Mouse (Mus musculus) MEL (cell line): Measurements from ENCODE around the gene Bcl7a. TPM values are rescaled to one million over a fixed set of nuclear protein-coding genes. Genes with fewer than 3 reads are reported as not detected.

Source experiments
- DNase-seq: peaks from one replicate; pipeline ENCODE4 v3.0.0; 2011; ENCODE audit warnings: low read depth, low spot score
- H3K27ac ChIP-seq: 2 replicates; pipeline ENCODE4 v1.5.1; 2012; ENCODE audit warnings: low read depth, mild to moderate bottlenecking, control low read depth, low read length, moderate library complexity; ENCODE audit not compliant: control insufficient read depth
- H3K27me3 ChIP-seq, 2 experiments: fragments of 150-350 bp in 1 of 2; sonication (generic) in 1 of 2; 2 replicates each; pipeline ENCODE4 v1.6.1; 2012; ENCODE audit warnings: low read length in 2 of 2, mild to moderate bottlenecking in 2 of 2, improper control_type of control experiment in 1 of 2, moderate library complexity in 1 of 2; ENCODE audit not compliant: insufficient read depth in 2 of 2, control insufficient read depth in 1 of 2
- H3K36me3 ChIP-seq, 2 experiments: 2 replicates each; pipeline ENCODE4 v1.6.1; 2012 to 2014; ENCODE audit warnings: low read length in 2 of 2, improper control_type of control experiment in 1 of 2, inconsistent platforms in 1 of 2, mild to moderate bottlenecking in 1 of 2; ENCODE audit not compliant: insufficient read depth in 2 of 2, control insufficient read depth in 1 of 2
- H3K4me1 ChIP-seq, 2 experiments: fragments of 150-350 bp in 1 of 2; sonication (generic) in 1 of 2; 2 replicates each; pipeline ENCODE4 v1.6.1; 2012; ENCODE audit warnings: low read length in 2 of 2, improper control_type of control experiment in 1 of 2, mild to moderate bottlenecking in 1 of 2; ENCODE audit not compliant: insufficient read depth in 2 of 2, control insufficient read depth in 1 of 2
- H3K4me3 ChIP-seq, 2 experiments: fragments of 150-350 bp in 1 of 2; sonication (generic) in 1 of 2; 2 replicates each; pipeline ENCODE4 v1.5.1; 2012; ENCODE audit warnings: low read depth in 2 of 2, low read length in 2 of 2, mild to moderate bottlenecking in 2 of 2, moderate library complexity in 2 of 2, control low read depth in 1 of 2, improper control_type of control experiment in 1 of 2; ENCODE audit not compliant: control insufficient read depth in 1 of 2, insufficient read depth in 1 of 2
- H3K79me2 ChIP-seq: 2 replicates; pipeline ENCODE4 v1.6.1; 2012; ENCODE audit warnings: mild to moderate bottlenecking, low read length, moderate library complexity; ENCODE audit not compliant: control insufficient read depth, poor library complexity, insufficient read depth
- H3K9ac ChIP-seq: 2 replicates; pipeline ENCODE4 v1.6.1; 2012; ENCODE audit warnings: low read depth, mild to moderate bottlenecking, control low read depth, low read length, moderate library complexity; ENCODE audit not compliant: control insufficient read depth, poor library complexity, severe bottlenecking
- H3K9me3 ChIP-seq: fragments of 150-350 bp; sonication (generic); replicated peaks from 2 replicates; pipeline ENCODE4 v1.6.1; 2012; ENCODE audit warnings: mild to moderate bottlenecking, low read length, improper control_type of control experiment, moderate library complexity; ENCODE audit not compliant: insufficient read depth
- BHLHE40 ChIP-seq: IDR thresholded peaks from 2 replicates; pipeline ENCODE4 v1.6.1; 2012; ENCODE audit warnings: low read depth, mild to moderate bottlenecking, inconsistent platforms, low read length, improper control_type of control experiment, borderline replicate concordance
- CHD1 ChIP-seq: IDR thresholded peaks from 2 replicates; pipeline ENCODE4 v1.6.1; 2012; ENCODE audit warnings: low read depth, mild to moderate bottlenecking, inconsistent platforms, low read length, improper control_type of control experiment
- CHD2 ChIP-seq: IDR thresholded peaks from 2 replicates; pipeline ENCODE4 v1.6.1; 2011; ENCODE audit warnings: low read length, improper control_type of control experiment
- CTCF ChIP-seq, 3 experiments: IDR thresholded peaks in 2 of 3; conservative IDR thresholded peaks in 1 of 3; 2 replicates each; pipeline ENCODE4 v1.5.1; 2011 to 2012; ENCODE audit warnings: low read length in 3 of 3, low read depth in 2 of 3, mild to moderate bottlenecking in 2 of 3, improper control_type of control experiment in 1 of 3, inconsistent platforms in 1 of 3, mixed read lengths in 1 of 3, moderate library complexity in 1 of 3; ENCODE audit not compliant: control insufficient read depth in 1 of 3, insufficient read depth in 1 of 3, poor library complexity in 1 of 3, severe bottlenecking in 1 of 3
- ELF1 ChIP-seq: IDR thresholded peaks from 2 replicates; pipeline ENCODE4 v1.6.1; 2014; ENCODE audit warnings: low read depth, mild to moderate bottlenecking, inconsistent platforms, low read length, improper control_type of control experiment, moderate library complexity
- ETS1 ChIP-seq: IDR thresholded peaks from 2 replicates; pipeline ENCODE4 v1.6.1; 2012; ENCODE audit warnings: low read depth, mild to moderate bottlenecking, inconsistent platforms, low read length, improper control_type of control experiment, moderate library complexity
- GABPA ChIP-seq: IDR thresholded peaks from 2 replicates; pipeline ENCODE4 v1.6.1; 2012; ENCODE audit warnings: low read depth, mild to moderate bottlenecking, inconsistent platforms, low read length, improper control_type of control experiment, moderate library complexity
- GATA1 ChIP-seq: IDR thresholded peaks from 2 replicates; pipeline ENCODE4 v1.6.1; 2011; ENCODE audit warnings: low read depth, low read length, improper control_type of control experiment
- HCFC1 ChIP-seq: IDR thresholded peaks from 2 replicates; pipeline ENCODE4 v1.6.1; 2012; ENCODE audit warnings: low read depth, mild to moderate bottlenecking, inconsistent platforms, low read length, improper control_type of control experiment, moderate library complexity
- KAT2A ChIP-seq: conservative IDR thresholded peaks from 2 replicates; pipeline ENCODE4 v1.6.1; 2012; ENCODE audit warnings: low read depth, low read length, improper control_type of control experiment, inconsistent platforms
- MAFK ChIP-seq: IDR thresholded peaks from 2 replicates; pipeline ENCODE4 v1.6.1; 2011; ENCODE audit warnings: low read depth, mild to moderate bottlenecking, low read length, improper control_type of control experiment, borderline replicate concordance
- MAZ ChIP-seq: IDR thresholded peaks from 2 replicates; pipeline ENCODE4 v1.6.1; 2012; ENCODE audit warnings: low read depth, mild to moderate bottlenecking, inconsistent platforms, low read length, improper control_type of control experiment
- MEF2A ChIP-seq: IDR thresholded peaks from 2 replicates; pipeline ENCODE4 v1.6.1; 2014; ENCODE audit warnings: low read depth, mild to moderate bottlenecking, inconsistent platforms, low read length, improper control_type of control experiment; ENCODE audit not compliant: poor library complexity, insufficient replicate concordance, severe bottlenecking; ENCODE audit errors: extremely low read depth
- MYC ChIP-seq: IDR thresholded peaks from 2 replicates; pipeline ENCODE4 v1.6.1; 2011; ENCODE audit warnings: low read depth, mild to moderate bottlenecking, low read length, improper control_type of control experiment, moderate library complexity
- NELFE ChIP-seq: IDR thresholded peaks from 2 replicates; pipeline ENCODE4 v1.6.1; 2011; ENCODE audit warnings: low read depth, low read length, improper control_type of control experiment
- POLR2A ChIP-seq, 2 experiments: IDR thresholded peaks; 2 replicates each; pipeline ENCODE4 v1.6.1; 2011 to 2012; ENCODE audit warnings: low read length in 2 of 2, mild to moderate bottlenecking in 2 of 2, control low read depth in 1 of 2, improper control_type of control experiment in 1 of 2, low read depth in 1 of 2, moderate library complexity in 1 of 2; ENCODE audit not compliant: control insufficient read depth in 1 of 2, insufficient read depth in 1 of 2, poor library complexity in 1 of 2
- POLR2AphosphoS5 ChIP-seq: IDR thresholded peaks from 2 replicates; pipeline ENCODE4 v1.6.1; 2012; ENCODE audit warnings: low read depth, borderline replicate concordance, mild to moderate bottlenecking, inconsistent platforms, low read length, moderate library complexity, mixed read lengths
- RAD21 ChIP-seq: IDR thresholded peaks from 2 replicates; pipeline ENCODE4 v1.6.1; 2011; ENCODE audit warnings: mild to moderate bottlenecking, low read depth, low read length, improper control_type of control experiment
- RCOR1 ChIP-seq: IDR thresholded peaks from 2 replicates; pipeline ENCODE4 v1.6.1; 2012; ENCODE audit warnings: low read depth, mild to moderate bottlenecking, inconsistent platforms, low read length, improper control_type of control experiment
- SIN3A ChIP-seq: IDR thresholded peaks from 2 replicates; pipeline ENCODE4 v1.6.1; 2012; ENCODE audit warnings: low read length, improper control_type of control experiment, inconsistent platforms
- TAL1 ChIP-seq: IDR thresholded peaks from 2 replicates; pipeline ENCODE4 v1.6.1; 2012; ENCODE audit warnings: mild to moderate bottlenecking, inconsistent platforms, low read length, moderate library complexity, mixed read lengths
- TBP ChIP-seq: IDR thresholded peaks from 2 replicates; pipeline ENCODE4 v1.8.0; 2011; ENCODE audit warnings: low read depth, low read length, improper control_type of control experiment
- TCF12 ChIP-seq: IDR thresholded peaks from 2 replicates; pipeline ENCODE4 v1.6.1; 2014; ENCODE audit warnings: low read depth, mild to moderate bottlenecking, inconsistent platforms, low read length, improper control_type of control experiment, moderate library complexity
- ZC3H11A ChIP-seq: IDR thresholded peaks from 2 replicates; pipeline ENCODE4 v1.6.1; 2012; ENCODE audit warnings: low read depth, mild to moderate bottlenecking, inconsistent platforms, low read length, improper control_type of control experiment
- ZMIZ1 ChIP-seq: IDR thresholded peaks from 2 replicates; pipeline ENCODE4 v1.6.1; 2012; ENCODE audit warnings: low read depth, mild to moderate bottlenecking, inconsistent platforms, low read length, improper control_type of control experiment, moderate library complexity
- ZNF384 ChIP-seq: IDR thresholded peaks from 2 replicates; pipeline ENCODE4 v1.6.1; 2012; ENCODE audit warnings: low read depth, mild to moderate bottlenecking, inconsistent platforms, low read length, improper control_type of control experiment
- polyA plus RNA-seq, 2 experiments: library from polyadenylated mRNA; stranded (reverse) in 1 of 2; unstranded in 1 of 2; fragments of >175 nt in 1 of 2; fragments of >200 nt in 1 of 2; gene quantifications; 2 replicates each; pipeline versions ENCODE4 v1.2.1 to v1.2.4; 2012; ENCODE audit warnings: low replicate concordance in 2 of 2, low read depth in 1 of 2; ENCODE audit not compliant: insufficient read length in 2 of 2, insufficient read depth in 1 of 2, missing spikeins in 1 of 2
- total RNA-seq: library from RNA; depleted of rRNA; stranded (reverse); fragments of 300-350 nt; gene quantifications from 2 replicates; pipeline ENCODE4 v1.2.3, GENCODE M21; 2012

Bcl7a gene
- total and polyA plus RNA-seq, 3 experiments = 3.5 to 11.0 TPM; not detected in 1

DNA sequence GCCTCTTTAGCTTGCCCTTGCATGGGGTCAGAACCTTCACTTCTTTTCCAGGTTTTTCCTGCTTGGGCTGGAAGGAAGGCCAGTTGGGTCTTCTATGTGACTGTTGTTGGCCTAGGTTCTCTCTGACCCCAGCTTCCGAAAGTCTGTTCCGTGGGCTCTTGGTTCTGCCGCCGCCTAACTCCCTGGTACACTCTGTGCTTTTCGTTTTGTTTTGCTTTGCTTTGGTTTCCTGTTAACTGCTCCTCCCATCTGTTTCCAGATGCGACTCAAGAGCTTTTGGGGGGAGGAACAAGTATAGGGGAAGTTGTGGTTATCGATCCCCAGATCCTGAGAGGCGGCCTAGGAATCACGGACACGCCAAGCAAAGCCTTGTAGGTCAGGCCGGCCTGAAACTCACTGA lies 54.2 kb downstream of the Bcl7a start:
- Histone ChIP-seq H3K27me3 (no peaks in the 10 kb centered on the region), H3K9me3 (no peaks in the 10 kb centered on the region), H3K27ac (no peak overlapping the region), H3K4me1 (peaks cover 3 to 26% of the 10 kb centered on the region in 2 experiments; a peak in 3 of 4 replicates), H3K79me2 (peaks cover 45% of the 10 kb centered on the region), H3K36me3 (peaks cover 0 to 27% of the 10 kb centered on the region in 2 experiments; a peak in 3 of 4 replicates), H3K9ac (no peak overlapping the region), H3K4me3 (no peak overlapping the region)
- peak; percentile 44 for DNase-seq
- TF ChIP-seq GABPA = no peak
- TF ChIP-seq TBP = no peak
- TF ChIP-seq TCF12 = no peak
- no peak for TF ChIP-seq GATA1
- peak; percentile 44; the same call in 1 of the 2 replicates for TF ChIP-seq RCOR1
- TF ChIP-seq ZMIZ1 = no peak
- 0 out of 2 replicates have a peak, but pooled peaks have one; percentile 22 for TF ChIP-seq SIN3A
- no peak for TF ChIP-seq ZC3H11A
- no peak for TF ChIP-seq CHD2
- peak; percentile 41 for TF ChIP-seq TAL1
- TF ChIP-seq BHLHE40 = no peak
- TF ChIP-seq HCFC1 = no peak
- no peak for TF ChIP-seq ELF1
- TF ChIP-seq POLR2AphosphoS5 = no peak
- TF ChIP-seq MAFK = no peak
- no peak for TF ChIP-seq NELFE
- TF ChIP-seq ETS1 = no peak
- no peak for TF ChIP-seq POLR2A (IDR thresholded peaks at IDR 0.05; ENCODE audit: control insufficient read depth in 1 of 2, insufficient read depth in 1 of 2, low read depth in 1 of 2, low read length in 2 of 2, poor library complexity in 1 of 2)

DNA sequence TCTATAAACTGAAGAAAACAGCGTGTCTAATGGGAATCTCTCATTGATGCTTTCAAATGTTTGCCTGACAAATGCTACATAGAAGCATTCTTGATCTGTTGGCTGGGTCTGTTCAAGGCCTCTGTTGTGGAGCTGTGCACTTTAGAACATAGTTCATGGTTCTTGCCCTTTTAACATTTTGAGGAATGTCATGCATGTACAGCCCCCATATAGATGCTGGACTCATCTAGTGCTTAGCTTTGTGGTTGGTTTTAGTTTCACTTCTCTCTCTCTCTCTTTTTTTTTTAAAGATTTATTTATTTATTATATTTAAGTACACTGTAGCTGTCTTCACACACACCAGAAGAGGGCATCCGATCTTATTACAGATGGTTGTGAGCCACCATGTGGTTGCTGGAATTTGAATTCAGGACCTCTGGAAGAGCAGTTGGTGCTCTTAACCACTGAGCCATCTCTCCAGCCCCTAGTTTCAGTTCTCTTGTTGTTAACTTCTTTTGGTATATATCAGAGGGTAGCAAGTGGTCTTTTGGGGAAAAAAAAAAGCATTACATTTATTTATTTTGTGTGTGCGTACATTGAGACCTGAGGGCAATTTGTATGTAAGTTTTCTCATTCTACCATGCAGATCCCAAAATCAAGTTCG lies 55.3 kb downstream of the Bcl7a start:
- no peak overlapping the region for H3K4me3 ChIP-seq
- no peaks in the 10 kb centered on the region for H3K9me3 ChIP-seq
- no peaks in the 10 kb centered on the region for H3K27me3 ChIP-seq
- no peak for DNase-seq
- no peak overlapping the region for H3K27ac ChIP-seq
- TF ChIP-seq GABPA = no peak
- no peak for TF ChIP-seq HCFC1
- no peak for TF ChIP-seq TBP
- no peak for TF ChIP-seq CTCF (IDR thresholded peaks at IDR 0.05 in 2 of 3, conservative IDR thresholded peaks at IDR 0.05 in 1 of 3; ENCODE audit: control insufficient read depth in 1 of 3, insufficient read depth in 1 of 3, low read depth in 2 of 3, low read length in 3 of 3, poor library complexity in 1 of 3, severe bottlenecking in 1 of 3)
- no peak for TF ChIP-seq SIN3A
- no peak for TF ChIP-seq KAT2A
- TF ChIP-seq ZNF384 = no peak
- no peak for TF ChIP-seq MEF2A
- TF ChIP-seq ELF1 = no peak
- no peak for TF ChIP-seq MYC
- no peak for TF ChIP-seq MAZ
- no peak for TF ChIP-seq RAD21
- no peak for TF ChIP-seq CHD1
- TF ChIP-seq GATA1 = no peak
- no peak for TF ChIP-seq ZC3H11A
- peaks cover 45% of the 10 kb centered on the region for H3K79me2 ChIP-seq
- H3K4me1 ChIP-seq = peaks cover 3 to 26% of the 10 kb centered on the region in 2 experiments; a peak in 3 of 4 replicates
- H3K36me3 ChIP-seq = peaks cover 0 to 25% of the 10 kb centered on the region in 2 experiments
- H3K9ac ChIP-seq = no peak overlapping the region
